Mouse (Mus musculus): ENCODE measurements at regions not wholly inside any gene's neighbourhood (a gene's known extent, or its start where the extent isn't known, plus 50 kb on each side); places are given as distances from the start of the nearest gene placed in this dataset.

DNA sequence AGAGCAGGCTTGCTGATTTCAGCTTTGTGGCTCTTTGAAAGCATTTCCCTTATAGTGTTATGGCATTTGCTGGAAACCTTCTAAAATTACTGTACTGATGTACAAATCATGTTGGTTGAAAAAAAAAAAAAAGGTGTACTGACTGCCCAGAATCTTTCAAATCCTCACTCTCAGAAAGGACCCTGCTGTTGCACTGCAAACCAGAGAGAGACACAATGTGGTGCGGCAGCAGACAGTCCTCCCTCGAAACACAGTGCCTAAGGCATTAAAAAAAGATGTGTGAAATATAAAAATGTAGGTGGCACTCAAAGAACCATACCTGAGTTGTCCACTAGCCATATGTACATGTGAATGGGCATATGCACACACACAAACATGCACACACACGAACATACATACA is 128.3 kb downstream of the Actr3 start:
- peak; percentile 23 for DNase-seq (ENCODE audit: low read depth, low spot score)

DNA sequence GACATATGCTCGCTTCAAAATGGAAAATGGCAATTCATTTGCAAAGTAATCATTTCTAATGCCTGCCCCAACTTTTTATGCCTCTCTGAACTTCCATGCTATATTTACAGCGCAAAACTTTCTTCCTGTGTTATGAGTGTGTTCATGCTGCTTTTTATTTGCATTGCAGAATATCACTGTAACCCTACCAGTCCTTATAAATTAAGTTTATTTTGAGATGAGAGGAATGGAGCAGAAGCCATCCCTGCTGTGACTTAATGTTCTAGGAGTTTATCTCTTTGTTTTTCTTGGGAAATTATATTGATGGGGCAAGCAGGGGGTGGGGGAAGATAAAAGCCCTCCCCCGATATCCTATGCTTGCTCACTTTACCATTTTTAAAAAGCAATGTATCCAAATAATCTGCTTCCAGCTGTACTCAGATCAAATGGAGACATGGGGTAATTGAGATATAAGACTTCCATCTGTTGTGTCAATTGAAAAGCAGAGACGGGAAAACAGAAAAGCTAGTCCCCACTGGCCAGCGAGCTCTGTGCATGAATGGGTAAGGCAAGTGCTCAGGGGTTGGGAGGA is 136.9 kb downstream of the Actr3 start:
- DNase-seq (ENCODE audit: low read depth, low spot score), result no peak

DNA sequence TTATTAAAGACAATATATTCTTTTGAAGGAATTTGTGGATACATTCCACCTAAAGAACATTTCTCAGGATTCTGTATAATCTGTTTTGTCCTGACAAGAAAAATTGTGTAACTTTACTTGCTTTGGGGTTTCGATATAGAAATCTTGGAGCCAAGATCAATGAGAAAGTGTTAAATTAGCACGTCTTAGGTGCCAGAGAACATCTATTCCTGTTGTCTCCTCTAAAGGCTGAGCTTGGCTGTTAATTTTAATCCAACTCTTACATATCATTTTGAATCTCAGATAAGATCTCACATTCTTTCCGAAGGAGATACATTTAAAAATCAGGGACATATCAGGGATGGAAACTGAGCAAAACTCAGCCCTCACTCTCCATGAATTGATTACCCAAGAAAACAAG is 139.9 kb downstream of the Actr3 start:
- peak; percentile 57 for DNase-seq (ENCODE audit: low read depth, low spot score)

DNA sequence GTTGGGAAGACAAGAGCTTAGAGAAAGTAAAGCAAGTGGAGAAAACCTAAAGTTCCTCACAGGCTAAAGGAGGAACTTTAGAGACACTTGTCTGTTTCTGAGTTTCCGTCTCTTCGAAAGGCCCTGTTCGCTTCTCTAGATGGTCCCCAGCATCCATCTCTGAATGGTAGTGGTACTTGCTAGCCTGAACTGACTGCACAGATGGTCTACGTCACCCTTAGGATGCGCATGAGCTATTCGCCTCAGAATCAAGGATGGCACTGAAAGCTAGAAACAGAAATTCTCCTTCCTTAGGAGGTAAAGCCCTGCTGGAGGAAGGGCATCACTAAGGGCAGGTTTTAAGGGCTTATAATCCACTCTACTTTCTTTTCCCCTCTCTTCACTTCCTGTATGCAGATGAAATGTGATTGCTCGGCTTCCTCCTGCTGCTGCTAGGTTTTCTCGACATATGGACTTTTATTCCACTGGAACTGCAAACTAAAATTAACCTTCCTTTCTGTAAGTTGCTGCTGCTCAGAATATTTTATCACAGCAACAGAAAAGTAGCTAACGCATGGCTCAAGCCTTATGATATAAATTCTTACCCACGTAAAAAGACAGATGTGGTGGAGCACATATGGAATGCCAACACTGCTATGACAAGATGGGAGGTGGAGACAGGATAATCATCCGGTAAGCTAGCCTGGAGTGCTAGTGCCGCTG is 145.1 kb downstream of the Actr3 start:
- peak; percentile 57 for DNase-seq (ENCODE audit: low read depth, low spot score)

DNA sequence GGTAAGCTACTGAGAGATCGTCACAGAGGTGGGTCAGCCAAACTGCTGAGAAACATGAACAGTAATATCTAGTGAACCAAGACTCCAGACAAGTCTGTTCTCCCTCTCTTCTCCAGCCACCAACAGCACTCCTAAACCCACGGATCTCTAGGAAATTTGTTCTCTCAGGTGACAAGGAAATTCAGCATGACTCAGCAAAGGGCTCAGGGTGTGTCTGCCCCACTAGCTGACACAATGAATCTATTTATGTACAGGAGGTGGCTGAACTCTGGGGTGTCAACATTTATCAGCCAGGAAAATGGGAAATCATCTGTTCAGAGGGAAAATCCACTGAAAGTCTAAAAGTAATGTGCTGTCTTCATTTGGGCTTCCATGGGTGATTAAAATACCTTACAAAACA is 149.2 kb downstream of the Actr3 start:
- DNase-seq (ENCODE audit: low read depth, low spot score), result peak; percentile 13

DNA sequence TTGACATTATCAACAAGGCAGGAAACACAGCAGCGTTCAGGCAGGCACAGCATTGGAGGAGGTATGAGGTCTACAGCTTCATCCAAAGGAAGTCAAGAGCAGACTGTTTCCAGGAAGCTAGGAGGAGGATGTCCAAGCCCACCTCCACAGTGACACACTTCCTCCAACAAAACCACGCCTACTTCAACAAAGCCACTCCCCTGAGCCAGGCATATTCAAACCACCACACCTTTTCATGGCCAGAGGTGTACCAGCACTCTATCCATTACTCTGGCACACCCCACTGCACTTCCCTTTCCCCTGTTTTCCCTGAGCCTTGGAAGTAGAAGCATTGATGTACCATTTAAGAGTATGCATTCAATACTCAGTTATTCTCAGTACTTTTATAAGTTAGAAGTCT is 150.8 kb downstream of the Actr3 start:
- DNase-seq (ENCODE audit: low read depth, low spot score), result no peak

DNA sequence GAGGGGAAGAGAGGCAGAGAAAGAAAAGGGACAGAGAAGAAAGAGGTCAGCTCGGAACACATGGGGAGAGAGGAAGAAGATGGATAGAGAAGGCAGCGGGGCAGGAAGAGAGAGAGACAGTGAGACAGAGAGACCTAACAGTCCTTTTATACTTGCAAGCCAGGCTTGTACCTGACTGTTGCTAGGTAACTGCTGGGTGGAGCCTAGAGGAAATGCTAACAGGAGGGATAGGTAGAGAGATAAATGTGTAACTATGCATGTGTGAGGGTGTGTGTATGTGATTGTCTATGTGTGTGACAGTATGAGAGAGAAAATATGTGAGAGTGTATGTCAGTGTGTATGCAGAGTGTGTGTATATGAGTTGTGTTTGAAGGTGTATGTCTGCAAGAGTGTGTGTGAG is 161.8 kb downstream of the Actr3 start:
- no peak for DNase-seq (ENCODE audit: low read depth, low spot score)

DNA sequence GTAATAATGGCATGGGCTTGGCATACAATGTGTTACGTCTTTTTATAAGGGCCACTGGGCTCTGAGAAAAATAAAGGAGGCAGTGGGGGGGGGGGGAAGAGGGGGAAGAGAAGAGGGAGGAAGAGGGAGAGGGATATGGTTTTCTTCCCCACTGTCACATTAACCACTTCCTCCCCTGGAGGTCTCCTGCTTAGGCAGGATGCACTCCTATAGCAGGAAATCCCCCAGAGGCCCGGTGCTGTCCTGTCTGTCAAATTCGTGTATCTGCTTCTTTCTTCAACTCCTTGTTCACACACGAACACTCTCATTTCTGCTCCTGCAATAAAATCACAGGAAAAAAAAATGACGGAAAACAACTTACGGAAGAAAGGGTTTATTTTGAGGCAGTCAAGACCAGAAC is 171.8 kb downstream of the Actr3 start:
- DNase-seq (ENCODE audit: low read depth, low spot score), result no peak

DNA sequence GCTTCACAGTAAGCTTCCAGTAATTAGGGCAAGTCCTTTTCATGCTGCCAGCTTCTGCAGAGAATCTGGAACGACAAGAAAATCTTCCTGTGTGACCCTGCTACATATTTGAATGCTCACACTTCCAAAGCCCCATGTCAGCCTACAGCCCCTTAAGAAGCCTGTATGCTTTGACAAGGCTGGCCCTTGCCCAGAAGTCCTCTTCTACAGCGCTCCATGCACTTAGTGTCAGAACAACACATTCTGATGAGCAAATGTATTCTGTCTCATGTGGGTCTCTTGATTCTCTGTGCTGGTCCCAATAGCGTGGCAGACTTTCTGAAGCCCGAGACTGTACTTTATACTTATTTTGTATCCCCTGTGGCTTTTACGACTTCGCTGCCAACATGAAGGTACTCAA is 172.5 kb downstream of the Actr3 start:
- no peak for DNase-seq (ENCODE audit: low read depth, low spot score)

DNA sequence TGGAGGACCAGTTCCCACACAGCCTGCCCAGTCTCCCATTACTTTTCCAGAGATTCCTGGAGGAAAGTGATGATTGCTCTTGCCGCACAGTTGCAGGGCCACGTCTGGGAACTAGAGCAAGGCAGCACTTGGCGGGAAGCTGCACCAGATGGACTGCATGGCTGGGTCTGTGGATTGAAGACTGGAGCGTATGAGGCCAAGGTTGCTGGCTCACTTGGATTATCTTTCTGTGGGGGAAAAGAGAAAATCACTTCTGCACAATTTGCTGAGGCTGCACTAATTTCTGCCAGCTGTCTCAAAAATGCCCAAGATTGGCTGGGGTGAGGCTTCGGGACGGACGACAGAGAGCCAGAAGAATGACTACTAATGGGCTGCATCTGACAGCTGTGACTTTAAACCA is 193.2 kb downstream of the Actr3 start:
- peak; percentile 18 for DNase-seq (ENCODE audit: low read depth, low spot score)

DNA sequence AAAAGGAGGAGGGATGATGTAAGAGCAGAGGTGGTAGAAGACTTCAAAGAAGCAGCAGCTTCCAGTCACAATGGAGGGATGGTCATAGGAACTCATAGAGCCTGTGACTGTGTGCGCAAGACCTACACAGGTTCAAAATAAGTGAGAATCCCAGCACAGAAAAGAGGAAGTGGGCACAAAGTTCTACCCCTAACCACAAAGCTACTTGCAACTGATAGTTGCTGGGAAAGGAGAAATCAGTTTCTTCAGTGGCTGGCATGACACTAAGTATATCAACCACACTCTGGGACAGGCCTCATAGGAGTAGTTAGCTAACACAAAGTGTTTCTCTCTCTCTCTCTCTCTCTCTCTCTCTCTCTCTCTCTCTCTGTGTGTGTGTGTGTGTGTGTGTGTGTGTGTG is 193.8 kb downstream of the Actr3 start:
- no peak for DNase-seq (ENCODE audit: low read depth, low spot score)

DNA sequence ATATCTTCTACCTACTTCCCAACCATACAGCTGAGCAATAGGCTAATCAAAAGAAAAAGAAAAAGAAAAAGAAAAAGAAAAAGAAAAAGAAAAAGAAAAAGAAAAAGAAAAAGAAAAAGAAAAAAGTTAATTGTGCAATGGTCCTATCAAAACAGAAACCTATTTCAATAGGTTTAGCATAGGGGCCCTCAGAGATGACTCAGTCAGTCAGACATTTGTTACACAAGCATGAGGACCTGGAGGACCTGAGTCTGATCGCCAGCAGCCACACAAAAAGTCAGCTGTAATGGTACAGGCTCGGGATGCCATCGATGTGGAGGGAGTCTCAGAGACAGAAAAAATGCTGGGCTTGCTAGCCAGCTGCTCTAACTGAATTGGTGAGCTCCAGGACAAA is 197.9 kb downstream of the Actr3 start:
- DNase-seq (ENCODE audit: low read depth, low spot score), result no peak

DNA sequence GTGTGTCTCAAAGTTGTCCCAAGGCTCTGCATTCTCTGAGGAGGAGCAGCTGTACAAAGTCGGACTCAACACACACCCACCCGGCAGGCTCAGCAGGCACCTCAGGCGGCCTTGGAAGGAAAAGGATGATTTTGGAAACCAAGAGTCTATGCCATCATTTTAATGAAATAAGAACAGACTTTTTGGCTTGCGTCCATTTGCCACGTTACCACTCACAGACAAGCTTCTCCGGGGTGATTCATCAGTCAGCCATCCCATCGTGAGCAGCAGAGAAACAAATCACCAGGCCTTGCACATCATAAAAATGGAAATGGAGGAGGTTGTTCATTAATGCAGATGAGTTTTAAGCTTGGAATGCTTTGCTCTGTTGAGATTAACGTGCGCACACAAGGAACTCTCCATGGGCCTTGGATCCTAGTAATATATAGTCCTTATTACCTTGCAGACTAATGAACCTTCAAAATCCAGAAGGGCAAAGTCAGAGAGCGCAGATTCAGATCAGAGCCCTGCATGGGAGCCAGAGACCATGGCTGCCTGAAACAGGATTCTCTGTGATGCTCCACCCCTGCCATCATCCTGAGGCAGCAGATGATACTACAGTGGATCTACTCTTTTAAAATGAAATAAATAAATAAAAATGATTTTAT is 198.5 kb downstream of the Actr3 start:
- DNase-seq (ENCODE audit: low read depth, low spot score), result peak; percentile 91

DNA sequence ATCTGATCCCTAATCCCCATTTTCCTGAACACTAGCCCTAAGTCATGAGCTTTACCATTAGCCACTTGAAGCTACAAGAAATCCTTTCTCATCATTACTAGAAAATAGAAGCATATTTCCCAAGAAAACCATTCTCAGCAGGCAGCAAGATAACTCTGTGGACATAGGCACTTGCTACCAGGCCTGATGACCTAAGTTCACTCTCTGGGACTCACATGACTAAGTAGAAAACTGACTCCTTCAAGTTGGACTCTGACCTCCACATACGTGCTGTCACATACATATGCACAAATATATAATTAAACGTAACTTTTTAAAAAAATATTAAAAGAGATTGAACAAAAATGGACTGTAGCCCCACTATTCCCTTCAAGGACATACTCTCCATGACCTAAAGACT is 200.8 kb downstream of the Actr3 start:
- DNase-seq (ENCODE audit: low read depth, low spot score), result no peak

DNA sequence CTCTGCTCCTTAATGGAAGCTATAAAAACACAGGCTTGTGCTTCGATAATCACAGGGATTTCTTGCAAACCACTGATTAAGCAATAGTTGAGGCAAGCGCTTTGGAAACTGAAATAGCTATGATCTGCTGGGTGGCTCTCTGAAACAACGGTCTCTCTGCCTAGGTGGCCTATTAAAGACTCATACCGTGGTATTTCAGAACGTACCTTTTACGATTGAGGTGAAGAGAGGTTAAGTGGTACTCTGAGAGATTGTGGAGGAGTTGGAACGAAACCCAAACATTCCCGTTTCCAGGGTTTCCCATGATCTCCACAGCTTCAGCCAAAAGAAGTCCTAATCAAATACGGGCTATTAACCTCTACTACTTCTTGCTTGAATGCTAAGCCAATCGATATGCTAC is 212.2 kb downstream of the Actr3 start:
- DNase-seq (ENCODE audit: low read depth, low spot score), result no peak

DNA sequence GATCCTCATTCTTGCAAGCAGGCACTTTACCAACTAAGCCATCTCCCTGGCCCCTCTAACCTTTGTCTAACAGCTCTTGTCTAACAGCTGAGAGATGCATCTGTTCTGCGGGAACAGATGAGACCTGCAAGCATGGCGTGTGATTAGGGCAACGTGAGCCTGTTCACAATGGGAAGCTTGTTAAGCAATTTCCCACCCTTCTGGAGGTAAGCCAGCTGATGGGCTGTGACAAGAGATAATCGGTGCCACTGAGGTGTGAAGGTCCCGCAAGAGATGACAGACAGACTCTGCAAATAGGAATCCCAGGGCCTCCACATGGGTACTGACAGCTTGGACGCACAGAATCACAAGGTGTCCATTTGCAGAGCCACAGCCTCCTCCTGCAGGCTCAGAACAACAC is 219.3 kb downstream of the Actr3 start:
- DNase-seq (ENCODE audit: low read depth, low spot score), result peak; percentile 9

DNA sequence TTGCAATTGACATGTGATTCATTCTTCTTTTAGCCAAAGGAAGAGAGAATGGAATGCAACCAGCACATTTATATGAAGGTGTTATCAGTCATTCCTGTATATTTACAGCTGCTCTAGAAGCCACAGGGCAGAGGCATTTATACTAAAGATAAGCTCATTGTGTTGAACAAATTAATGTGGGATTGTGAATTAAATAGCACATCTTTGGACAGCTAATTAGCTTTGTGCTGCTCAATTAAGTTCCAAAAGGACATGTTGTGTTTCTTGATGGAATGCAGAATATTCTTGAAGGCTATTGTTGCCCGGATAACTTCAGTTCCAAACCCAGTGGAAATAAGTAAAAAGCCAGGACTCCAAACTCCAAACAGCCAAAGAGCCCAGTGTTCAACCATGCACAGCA is 248.4 kb downstream of the Actr3 start:
- DNase-seq (ENCODE audit: low read depth, low spot score), result no peak

DNA sequence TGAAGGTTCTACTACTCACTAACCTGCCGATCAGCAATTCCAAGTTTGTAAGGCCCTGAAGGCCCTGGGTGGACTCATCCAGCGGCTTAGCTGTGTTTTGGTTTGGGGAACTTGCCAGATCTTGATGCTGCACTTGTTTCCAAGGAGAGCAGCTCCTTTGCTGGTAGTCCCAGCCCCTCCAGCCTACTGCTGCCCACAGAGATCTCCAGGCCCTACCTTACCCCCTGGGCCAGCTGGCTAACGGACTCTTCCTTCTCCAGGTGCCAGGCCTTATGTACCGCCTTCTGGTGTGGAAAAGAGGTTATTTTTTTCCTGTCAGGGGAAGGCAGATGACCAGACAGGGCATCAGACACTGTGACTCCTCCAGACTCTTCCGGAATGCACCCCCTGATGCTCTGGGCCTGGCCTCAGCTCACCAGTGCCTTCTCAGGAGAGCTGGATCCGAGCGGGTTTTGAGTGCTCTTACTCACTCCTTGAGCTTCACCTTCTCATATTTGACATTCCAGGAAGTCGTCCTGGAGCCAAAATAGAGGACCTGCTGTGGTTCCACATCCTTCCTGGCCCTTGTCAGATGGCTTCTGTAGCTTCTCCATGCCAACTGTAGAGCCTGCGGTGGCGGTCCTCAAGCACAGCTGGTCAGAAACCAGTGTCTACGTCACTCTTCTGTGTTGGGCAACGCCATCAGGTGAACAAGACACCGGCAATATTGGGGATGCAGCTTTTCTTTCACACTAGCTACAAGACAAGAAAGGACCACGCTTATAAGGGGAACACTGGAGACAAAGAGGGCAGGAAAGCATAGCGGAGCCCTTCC is 259.2 kb downstream of the Actr3 start:
- peak; percentile 10 for DNase-seq (ENCODE audit: low read depth, low spot score)

DNA sequence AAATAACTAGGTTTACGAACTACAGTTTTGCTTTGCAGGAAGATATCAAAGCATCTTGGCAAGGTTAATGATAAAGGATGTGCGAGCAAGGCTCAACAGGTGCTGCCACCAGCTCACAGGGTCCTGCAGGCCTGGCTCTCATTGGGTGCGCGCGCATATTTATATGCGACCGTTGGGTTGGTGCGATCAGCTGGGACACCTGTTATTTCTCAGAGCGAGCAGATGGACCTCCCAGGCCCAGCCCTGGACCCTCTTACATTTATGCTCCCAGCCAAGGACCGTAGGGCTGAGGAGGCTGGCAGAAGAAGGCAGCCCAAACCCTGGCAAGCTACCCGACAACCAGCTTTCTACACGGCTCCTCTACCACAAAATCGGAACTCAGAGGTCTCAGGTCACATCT is 260.8 kb downstream of the Actr3 start:
- no peak for DNase-seq (ENCODE audit: low read depth, low spot score)

DNA sequence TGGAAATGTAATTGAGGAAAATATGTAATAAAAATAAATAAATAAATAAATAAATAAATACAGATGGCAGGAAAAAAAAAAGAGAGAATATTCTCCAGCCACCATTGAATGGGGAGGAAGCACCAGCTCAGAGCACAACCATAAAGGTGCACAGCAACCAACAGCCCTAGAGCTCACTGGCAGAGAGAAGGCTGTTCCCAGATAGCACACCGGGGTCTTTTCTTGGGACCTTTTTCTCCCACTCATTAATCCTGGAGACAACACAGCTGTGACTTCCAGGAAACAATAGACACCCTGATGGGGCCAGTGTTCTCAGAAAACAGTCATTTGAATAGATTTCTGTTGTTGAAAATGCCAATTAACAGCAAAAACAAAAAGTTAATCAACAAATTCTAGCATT is 263.1 kb downstream of the Actr3 start:
- no peak for DNase-seq (ENCODE audit: low read depth, low spot score)

DNA sequence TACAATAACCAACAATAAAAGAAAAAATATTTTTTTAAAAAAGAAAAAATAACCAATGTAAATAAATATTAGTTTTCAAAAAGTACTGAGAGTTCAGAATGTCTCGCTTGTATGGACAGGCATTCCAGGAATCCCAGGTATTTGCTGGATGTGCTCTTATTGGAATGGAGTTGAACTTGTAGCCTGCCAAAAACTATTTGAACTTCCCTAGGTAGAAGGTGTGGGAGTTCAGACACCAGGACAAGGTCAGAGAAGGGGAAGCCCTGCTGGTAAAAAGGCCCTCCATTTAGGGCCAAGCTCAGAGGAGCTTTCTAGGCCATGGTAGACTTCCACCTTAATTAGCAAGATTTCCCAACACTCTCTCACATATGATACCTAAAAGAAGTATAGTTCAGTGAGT is 270.3 kb downstream of the Actr3 start:
- DNase-seq (ENCODE audit: low read depth, low spot score), result no peak

DNA sequence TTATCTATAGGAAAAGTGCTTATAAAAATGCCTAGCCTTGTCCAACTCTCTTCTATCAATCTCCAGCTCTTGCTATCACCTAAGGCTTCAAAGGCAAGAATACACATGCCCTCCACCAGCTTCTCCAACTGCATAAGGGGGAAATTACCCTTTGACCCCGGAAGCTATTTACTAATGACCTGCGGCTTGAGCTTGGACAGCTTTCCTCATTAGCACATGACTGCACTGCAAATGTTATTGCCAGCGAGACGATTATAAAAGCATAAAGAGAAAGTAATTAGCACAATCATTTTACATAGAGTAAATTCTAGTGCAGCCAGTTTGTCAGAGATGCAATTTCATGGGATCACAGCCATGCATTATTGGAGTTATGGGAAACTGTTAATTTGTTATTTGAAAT is 277.0 kb downstream of the Actr3 start:
- DNase-seq (ENCODE audit: low read depth, low spot score), result no peak

DNA sequence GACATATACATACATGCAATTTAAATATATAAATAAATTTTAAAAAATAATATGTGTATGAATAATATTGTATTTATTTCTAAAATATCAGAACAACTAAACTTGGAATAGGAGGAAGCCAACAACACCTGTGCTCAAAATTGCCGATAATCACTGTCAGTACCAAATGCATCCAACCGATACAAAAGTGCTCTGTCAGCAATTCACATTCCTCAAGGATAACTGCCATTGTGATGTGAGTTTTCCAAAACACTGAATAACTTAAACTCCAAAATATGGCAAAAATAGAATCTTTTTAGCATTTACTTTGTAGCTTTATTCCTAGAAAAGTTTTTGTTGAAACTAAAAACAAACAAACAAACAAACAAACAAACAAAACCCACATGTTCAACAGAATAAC is 279.4 kb downstream of the Actr3 start:
- DNase-seq (ENCODE audit: low read depth, low spot score), result no peak
